Mouse (Mus musculus): ENCODE data around the gene Tmem109.

GRCm38 (mm10) chr19:10869886-10870527 is 11.8 kb downstream of the Tmem109 start, which contains the start of gene Tmem132a:
- TF ChIP-seq CTCF (IDR thresholded peaks at IDR 0.05; ENCODE audit: low read depth) (no peak), EP300 (IDR thresholded peaks at IDR 0.05; ENCODE audit: low read depth) (no peak)
